Mouse (Mus musculus): ENCODE data around the gene Plin3.
A peak's percentile ranks its signal among the peaks of the same experiment; 100 is the strongest.

- TF ChIP-seq POLR2A (IDR thresholded peaks at IDR 0.05; ENCODE audit: extremely low read depth, insufficient read depth, low read length) (no peak), CTCF (IDR thresholded peaks at IDR 0.05; ENCODE audit: extremely low read depth, insufficient read depth, low read length) (peak; percentile 36)
Measured at GRCm38 (mm10) chr17:56337190-56337589, 44.5 kb upstream of the Plin3 start.
